Mouse (Mus musculus) lung, postnatal 14 days (tissue): ENCODE measurements around the gene Tmod2.
"Not testable (repeated sequence)": the region's sequence is repeated elsewhere in the genome, so short reads cannot be mapped to it uniquely, and the experiment has no call there.

ENCODE experiments used
- DNase-seq: peaks from one replicate; pipeline ENCODE4 v3.0.0; 2021

The Tmod2 gene

DNA sequence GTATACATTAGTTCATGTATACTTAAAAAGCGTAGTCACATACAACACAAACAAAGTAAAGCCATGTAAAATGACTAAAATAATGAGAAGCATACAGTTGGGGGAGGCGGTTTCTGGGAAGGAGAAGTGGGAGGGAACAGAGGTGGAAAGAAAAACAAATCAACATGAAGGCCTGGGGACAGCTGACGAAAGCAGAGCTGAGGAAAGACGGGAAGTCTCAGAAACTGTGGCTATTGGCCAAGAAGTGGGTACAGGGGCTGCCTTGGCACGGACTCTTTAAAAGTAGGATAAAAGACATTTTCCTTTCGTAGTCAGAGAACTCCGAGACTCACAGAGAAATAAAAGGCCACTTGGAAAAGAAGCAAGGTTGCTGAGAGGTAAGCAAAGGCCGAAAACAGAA lies 62.1 kb downstream of the Tmod2 start:
- DNase-seq: peak; percentile 37

DNA sequence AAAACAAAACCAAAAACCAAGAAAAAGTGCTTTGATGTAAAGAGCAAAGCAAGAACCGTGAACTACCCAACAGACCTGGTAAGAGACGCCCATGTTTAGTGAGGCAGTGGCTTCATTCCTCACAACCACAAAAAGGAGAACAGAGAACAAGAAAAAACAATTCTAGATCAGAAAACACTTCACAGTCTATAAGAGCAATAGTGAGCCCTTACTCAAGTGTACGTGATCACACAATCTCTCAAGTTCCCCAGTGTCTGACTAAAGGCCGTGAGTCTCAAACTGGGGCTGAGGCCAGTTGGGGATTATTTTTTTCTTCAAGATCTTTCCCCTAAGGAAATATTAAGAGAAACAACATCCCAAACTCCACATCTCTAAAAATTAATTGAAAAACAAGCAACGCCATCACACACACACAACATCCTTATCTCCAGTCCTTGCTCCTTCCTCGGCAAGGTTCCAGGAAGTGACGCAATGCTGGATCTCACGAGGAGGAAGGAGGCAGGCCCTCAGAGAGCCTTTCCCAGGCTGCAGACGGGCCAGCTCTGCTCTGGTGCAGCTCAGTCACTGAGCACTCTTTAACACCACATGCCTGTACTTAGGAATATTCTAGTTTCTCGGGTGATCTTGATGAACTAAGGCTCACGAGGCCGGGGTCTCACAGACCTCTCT lies 64.1 kb downstream of the Tmod2 start:
- peak; percentile 99 for DNase-seq

DNA sequence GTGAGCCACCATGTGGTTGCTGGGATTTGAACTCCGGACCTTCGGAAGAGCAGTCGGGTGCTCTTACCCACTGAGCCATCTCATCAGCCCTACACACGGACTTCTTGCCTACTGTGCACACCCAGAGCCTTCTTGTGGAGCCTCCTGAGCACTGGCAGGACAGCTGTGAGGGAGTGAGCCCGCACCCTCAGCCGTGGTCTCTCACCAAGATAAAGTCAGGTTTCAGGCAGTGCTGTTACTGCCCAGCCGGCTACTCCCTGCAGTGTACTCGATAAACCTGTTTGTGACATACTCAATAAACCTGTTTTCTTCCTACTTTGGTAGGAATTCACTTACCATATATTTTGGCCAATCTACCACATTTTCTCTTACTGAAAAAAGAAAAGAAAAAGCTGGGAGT lies 65.6 kb downstream of the Tmod2 start:
- no peak for DNase-seq

DNA sequence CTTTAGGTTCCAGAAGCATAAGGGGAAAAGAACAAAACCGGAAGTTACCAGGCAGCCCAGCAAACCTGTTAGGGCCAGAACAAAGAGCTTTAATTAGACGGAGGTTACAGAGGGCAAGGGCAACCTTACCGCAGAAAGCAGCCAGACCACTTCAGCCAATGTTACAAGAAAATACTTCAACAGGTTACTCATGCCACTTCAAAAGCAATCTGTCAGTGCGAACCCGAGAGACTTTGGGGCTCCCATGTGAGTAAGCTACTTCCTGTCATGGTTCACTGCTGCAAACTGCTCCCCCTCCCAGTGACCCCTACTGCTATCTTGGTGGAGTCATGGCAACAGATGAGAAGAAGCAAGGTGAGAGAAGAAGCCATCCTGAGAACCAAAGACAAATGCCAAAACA lies 69.6 kb downstream of the Tmod2 start:
- peak; percentile 44 for DNase-seq

DNA sequence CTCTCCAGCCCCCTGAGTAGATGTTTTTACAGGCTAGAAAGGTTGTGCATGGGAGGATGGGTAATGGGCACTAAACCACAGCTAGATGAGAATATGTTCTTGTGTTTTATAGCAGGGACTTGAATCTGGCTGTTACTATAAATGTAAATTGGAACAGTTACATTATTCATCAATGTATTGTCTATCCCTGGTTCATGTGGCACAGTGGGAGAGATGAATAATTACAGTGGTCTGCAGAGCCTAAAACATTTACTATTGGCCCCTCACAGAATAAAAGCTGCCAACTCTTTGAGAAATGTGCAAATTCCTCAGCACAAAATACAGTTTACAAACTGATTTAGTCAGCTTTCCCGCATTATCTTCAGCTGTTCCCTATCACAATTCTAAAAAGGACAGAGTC lies 74.7 kb downstream of the Tmod2 start:
- no peak for DNase-seq

DNA sequence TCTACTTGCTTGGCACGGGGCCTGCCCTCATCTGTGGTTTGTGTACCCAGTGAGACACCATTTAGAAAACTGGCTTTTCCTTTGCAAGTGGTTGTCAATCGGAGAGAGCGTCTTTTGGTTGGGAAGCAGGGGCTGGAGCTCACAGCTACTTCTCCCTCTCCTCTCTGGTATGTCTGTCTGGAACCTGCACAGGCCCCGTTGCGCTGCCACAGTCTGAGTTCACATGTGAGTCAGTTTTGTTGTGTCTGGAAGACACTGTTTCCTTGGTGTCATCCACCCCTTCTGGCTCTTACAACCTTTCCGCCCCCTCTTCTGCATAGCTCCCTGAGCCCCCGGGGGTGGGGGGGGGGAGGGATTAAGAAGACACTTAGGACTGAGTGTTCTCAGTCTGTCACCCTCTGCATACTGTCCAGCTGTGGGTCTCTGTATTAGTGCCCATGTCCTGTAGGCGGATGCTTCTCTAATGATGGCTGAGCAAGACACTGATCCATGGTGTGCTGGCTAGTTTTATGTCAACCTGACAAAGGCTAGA lies 76.6 kb downstream of the Tmod2 start:
- DNase-seq: no peak

DNA sequence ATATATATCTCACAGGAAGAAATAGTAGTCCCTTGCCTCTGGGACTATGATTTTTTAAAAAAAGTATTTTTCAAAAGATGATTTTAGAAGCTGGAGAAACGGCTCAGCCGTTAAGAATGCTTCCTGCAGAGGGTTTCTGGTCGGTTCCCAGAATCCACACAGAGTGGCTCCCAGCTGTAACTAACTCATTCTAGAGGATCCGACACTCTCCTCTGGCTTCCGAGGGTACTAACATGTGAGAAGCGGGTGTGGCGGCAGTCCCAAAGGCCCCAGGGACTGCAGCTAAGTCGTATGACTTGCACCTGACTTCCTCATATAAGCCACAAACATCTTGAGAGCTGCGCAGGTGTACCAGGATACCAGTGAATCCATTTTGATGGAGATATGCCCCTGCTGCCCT lies 78.1 kb downstream of the Tmod2 start:
- DNase-seq: not testable (repeated sequence)

DNA sequence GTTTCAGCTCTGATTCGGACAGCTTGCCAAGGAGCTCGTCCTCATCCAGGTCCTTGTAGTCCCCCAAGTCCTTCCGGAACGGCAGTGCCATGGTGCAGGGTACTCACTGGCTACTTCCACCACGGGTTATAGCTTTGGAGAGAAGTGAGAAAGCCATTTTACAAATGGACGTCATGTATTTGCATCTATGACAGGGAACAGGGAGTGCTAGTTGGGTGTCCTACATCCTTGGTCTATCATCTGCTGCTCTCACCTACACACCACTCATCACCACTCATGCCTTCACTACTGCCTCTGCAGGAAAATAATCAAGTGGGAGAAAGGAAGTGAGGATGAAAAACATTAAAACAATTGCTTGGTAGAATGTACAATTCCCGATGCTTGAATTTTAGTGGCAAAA lies 78.7 kb downstream of the Tmod2 start:
- DNase-seq: no peak

DNA sequence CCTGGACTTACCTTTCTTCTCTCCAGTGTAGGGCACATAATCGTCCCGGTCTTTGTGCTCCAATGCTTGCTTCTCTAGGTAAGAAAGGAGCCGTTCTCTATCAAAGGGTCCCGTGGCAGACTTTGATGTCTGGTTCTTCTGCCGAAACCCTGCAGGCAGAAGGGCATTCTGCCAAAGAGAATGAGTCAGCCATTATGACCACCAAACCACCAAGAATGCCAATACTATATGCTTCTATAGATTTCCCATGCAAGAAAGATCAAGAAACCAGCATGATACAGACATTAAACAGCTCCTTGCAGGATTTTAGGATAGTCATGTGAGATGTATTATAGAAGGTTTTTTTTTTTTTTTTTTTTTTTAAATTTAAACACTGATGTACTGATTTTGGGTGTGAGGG lies 81.8 kb downstream of the Tmod2 start:
- no peak for DNase-seq

DNA sequence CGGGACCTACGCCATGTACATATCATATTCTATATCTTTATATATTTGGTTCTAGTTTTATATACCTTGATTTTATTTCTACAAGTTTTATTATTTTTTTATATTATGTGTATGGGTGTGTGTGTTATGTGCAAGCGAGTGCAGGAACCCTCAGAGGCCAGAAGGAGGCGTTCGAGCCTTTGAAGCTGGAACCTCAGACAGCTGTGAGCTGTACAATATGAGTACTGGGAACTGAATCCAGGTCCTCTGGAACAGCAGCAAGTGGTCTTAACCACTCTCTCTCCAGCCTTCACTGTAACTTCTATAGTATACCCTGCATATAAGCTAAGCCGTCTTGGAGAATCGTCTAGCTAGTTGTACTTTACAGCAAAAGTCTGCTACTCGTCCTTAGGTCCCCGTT lies 83.0 kb downstream of the Tmod2 start:
- no peak for DNase-seq

DNA sequence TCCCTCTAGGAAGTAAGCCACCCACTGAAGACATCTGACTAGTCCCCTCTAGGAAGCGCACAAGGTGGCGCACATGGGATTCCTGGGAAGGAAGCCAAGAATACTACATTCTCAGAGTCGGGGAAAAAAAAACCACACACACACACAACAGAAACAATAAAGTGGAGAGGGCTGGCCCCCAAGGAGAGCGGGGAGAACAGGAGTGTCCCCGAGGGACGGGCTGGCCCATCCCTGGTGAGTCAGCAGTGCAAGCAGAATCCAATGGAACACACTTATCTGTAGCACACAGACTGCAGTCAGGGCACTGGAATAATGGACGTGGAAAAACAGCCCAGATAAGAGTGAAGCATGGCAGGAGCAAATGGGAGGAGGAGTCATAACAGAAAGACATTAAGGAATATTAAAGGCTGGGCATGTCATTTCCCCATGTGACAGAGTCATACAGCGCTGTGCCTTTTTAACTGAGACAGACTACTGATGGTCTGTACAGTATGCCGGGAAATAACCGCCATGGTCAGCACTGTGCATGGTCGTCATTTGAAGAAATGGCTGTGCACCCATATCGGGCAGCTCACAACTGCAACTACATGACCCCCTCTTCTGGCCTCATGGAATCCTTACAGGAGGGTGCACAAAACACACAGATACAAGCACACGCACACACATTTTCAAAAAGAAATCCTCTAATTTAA lies 83.6 kb downstream of the Tmod2 start:
- no peak for DNase-seq

DNA sequence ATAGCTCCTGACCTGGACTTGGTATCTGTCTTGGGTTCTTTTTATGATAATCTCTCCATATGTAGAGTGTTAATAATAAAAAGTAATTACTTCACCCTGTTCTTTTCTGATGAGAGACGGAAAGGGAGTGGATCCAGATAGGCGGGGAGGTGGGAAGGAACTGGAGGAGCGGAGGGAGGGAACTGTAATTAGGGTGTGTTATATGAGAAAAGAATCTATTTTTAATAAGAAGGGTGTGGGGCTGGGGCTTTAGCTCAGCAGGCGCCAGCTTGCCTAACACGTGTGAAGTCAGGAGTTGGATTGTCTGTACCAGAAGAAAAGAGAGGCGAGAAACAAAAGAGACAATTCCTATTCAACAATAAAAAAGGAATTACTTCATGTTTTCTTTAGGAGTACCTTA lies 87.5 kb downstream of the Tmod2 start:
- no peak for DNase-seq

DNA sequence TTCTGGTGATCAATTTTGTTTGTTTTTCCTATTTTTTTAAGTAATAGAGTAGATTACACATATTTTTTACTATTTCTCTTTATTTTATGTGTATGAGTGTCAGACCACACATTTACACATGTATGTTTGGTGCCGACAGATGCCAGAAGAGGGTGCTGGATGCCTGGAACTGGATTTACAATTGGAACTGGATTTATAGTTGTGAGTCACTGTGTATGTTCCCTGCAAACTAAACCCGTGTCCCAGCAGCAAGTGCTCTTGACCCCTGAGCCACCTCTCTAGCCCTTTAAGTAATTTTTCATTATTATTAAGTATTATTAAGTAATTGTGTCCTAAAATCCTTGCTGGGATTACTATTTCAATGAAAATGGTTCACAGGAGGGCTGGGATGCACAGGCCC lies 88.9 kb downstream of the Tmod2 start:
- no peak for DNase-seq

DNA sequence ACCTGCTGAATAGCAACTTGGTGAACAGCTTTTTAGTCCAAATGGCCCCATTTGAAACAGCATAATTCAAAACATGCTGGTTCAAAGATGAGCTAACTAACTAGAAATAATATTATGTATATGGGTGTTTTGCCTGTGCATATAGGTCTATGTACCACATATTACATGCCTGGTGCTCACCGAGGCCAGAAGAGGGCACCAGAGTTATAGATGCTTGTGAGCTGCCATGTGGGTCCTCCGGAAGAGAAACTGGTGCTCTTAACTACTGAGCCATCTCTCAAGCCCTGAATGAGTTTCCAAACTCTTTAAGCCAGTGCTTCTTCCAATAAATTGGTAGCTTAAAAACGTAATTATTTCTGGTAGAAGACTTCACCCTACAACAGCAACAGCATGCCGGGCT lies 89.3 kb downstream of the Tmod2 start:
- peak; percentile 76 for DNase-seq

DNA sequence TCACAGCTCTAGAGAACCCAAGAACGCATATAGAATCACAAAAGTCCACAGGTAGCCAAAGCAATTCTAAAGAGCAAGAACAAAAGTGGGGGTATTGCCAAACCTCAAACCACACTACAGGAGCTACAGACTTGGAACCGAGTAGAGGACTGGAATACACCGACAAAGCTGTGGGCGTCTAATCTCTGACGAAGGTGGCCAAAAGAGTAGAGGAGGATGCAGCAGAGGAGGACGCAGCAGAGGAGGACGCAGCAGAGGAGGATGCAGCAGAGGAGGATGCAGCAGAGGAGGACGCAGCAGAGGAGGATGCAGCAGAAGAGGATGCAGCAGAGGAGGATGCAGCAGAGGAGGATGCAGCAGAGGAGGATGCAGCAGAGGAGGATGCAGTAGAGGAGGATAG lies 90.2 kb downstream of the Tmod2 start:
- DNase-seq: no peak

DNA sequence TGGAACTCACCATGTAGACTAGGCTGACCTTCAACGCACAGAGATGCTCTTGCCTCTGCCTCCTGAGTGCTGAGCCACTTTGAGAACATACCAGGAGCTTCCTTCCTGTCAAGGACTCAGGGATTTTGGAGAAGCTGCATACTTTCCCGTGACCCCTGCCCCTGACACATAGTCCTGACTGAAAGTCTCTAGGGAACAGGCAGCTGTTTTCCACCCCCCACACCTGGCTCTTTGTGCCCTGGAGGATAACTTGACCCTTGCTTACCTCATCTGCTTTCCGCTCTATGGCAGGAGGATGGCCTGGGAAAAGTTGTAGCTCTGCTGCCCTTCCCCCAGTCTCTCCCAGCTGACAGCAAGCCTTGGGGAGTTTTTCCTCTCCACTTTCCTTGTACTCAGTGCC lies 93.4 kb downstream of the Tmod2 start:
- no peak for DNase-seq
